Mouse (Mus musculus): ENCODE results near the gene Mga. TPM values are rescaled to one million over a fixed set of nuclear protein-coding genes. Genes with fewer than 3 reads are reported as not detected.

The Mga gene
- total and polyA plus RNA-seq, 2 experiments from 2014 or later = 11.4 to 76.4 TPM

DNA sequence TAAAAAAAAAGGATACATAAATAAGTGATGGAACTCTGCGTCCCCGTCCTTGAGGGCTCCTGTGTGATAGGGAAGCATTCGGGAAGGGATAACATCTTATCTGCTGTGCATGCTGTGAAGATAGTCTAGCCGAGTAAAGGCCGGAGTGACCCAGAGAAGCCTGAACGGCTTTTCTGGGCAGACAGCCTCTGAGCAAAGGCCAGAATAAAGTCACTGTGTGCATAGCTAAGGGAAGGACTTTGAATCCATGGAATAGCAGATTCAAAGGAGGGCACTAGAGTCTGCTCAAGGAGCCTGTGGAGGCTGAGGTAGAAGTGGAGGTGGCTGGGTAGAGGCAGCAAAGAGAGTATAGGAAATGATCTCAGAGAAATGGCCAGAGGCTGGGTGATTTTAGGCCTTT lies 97.8 kb downstream of the Mga start:
- Histone ChIP-seq H3K4me1 (ENCODE audit: insufficient read depth, low read length) (no peaks in the 10 kb centered on the region), H3K27me3 (ENCODE audit: insufficient read depth, low read length) (no peaks in the 10 kb centered on the region), H3K4me2 (ENCODE audit: low read depth, low read length) (no peak overlapping the region), H3K36me3 (ENCODE audit: insufficient read depth, low read length) (peaks cover 2% of the 10 kb centered on the region; the same call in 1 of the 2 replicates), H3K9me3 (ENCODE audit: low read length) (no peaks in the 10 kb centered on the region), H3K9ac (replicated peaks; ENCODE audit: low read length) (no peak overlapping the region), H3K4me3 (ENCODE audit: low read length) (no peak overlapping the region), H3K27ac (no peak overlapping the region)
- ATAC-seq (no peak), DNase-seq (ENCODE audit: low spot score) (no peak)
- WGBS = 86% methylated on average over 6 of the region's 6 CpGs
- no peak for TF ChIP-seq CTCF (IDR thresholded peaks at IDR 0.05; ENCODE audit: low read depth)

DNA sequence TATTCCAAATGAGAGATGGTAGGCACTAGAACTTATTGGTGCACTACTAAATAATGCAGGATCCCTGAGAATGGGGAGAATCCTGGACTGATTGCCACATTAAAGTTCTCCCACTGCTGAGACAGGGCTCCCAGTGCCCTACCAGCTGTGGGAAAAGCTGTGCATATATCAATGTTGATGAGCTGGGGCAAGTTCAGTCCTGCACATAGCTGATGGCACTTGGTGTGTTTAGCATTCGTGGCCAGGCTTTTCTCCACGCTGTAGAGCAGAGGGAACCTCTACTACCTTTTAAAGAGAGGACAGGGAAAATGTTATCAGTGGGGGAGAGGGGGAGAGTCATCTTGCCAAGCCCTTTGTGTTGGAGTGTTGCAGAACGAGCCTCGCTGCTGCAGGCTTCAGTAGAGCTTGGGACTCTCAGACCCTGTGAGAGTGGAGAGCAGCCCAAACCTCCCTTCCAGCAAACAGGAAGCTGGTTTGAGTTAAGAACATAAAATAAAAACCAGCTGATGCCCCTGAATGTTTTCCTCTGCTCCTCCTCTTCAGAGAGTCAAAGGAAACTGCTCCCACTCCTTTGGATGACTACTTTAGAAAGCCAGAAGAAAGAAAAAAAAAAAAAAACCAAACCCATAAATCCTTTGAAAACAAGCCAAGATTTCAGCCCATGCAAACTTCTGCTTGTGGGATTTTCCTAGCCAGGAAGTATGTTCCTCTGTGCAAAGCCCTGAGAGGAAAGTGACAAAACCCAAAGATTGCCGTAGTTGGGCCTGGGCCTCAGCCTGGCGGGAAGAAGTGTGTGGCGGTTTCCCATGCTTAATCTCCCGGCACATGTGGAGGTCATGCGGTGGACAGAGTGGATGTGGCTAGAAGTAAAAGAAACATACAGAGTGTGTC lies 98.6 kb downstream of the Mga start:
- ATAC-seq (no peak), DNase-seq (ENCODE audit: low spot score) (no peak)
- Histone ChIP-seq H3K36me3 (ENCODE audit: insufficient read depth, low read length) (peaks cover 4% of the 10 kb centered on the region), H3K4me3 (ENCODE audit: low read length) (no peak overlapping the region), H3K9me3 (ENCODE audit: low read length) (no peaks in the 10 kb centered on the region), H3K27me3 (ENCODE audit: insufficient read depth, low read length) (no peaks in the 10 kb centered on the region), H3K9ac (replicated peaks; ENCODE audit: low read length) (no peak overlapping the region), H3K27ac (peak overlapping the region; percentile 59; the same call in 1 of the 2 replicates), H3K4me1 (ENCODE audit: insufficient read depth, low read length) (no peaks in the 10 kb centered on the region), H3K4me2 (ENCODE audit: low read depth, low read length) (no peak overlapping the region)
- 62% methylated on average over 9 of the region's 9 CpGs for WGBS
- TF ChIP-seq CTCF (IDR thresholded peaks at IDR 0.05; ENCODE audit: low read depth) = no peak

DNA sequence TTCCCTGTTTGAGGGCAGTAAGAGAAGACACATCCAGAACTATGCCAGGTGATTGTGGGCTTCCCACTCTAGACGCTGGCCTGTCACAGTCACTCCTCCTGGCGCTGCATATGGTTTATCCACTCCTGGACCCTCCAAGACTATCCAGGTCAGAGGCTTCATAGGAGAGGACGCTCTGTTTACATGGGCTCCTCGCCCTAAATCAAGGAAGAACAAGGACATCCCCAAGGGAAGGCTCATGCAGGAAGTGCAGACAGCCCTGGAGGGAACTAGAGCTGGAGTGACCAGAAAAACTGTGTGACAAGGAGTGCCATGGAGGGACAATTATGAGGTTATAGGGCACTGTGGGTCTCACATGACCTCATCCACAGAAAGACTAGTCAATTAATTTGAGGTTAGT lies 100.3 kb downstream of the Mga start:
- no peak overlapping the region for H3K4me3 ChIP-seq (ENCODE audit: low read length)
- H3K27me3 ChIP-seq (ENCODE audit: insufficient read depth, low read length) = no peaks in the 10 kb centered on the region
- no peak for TF ChIP-seq CTCF (IDR thresholded peaks at IDR 0.05; ENCODE audit: low read depth)
- H3K9ac ChIP-seq (replicated peaks; ENCODE audit: low read length) = no peak overlapping the region
- H3K9me3 ChIP-seq (ENCODE audit: low read length) = no peaks in the 10 kb centered on the region
- WGBS = 92% methylated on average over 4 of the region's 4 CpGs
- no peak overlapping the region for H3K4me2 ChIP-seq (ENCODE audit: low read depth, low read length)
- H3K36me3 ChIP-seq (ENCODE audit: insufficient read depth, low read length) = peaks cover 9% of the 10 kb centered on the region
- ATAC-seq (no peak), DNase-seq (ENCODE audit: low spot score) (no peak)
- H3K27ac ChIP-seq = peak overlapping the region; percentile 12; the same call in 1 of the 2 replicates
- no peaks in the 10 kb centered on the region for H3K4me1 ChIP-seq (ENCODE audit: insufficient read depth, low read length)

DNA sequence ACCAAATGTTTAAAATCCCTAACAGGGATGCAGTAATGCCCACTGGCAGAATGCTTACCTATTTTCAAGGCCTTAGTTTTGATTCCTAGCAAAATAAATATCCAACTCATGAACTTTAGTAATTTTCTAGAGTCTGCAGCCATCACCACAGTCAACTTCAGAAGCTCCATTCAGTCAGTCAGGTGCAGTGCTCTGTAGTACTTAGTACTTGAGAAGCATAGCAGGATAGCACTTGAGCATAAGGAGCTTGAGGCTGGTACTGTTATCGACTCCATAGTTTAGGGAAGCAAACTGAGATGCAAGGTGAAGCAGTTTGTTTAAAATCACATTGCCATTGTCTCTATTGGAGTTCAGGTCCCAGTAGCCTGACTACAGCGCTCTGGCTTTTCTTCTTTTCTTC lies 102.7 kb downstream of the Mga start:
- Histone ChIP-seq H3K4me1 (ENCODE audit: insufficient read depth, low read length) (no peaks in the 10 kb centered on the region), H3K27me3 (ENCODE audit: insufficient read depth, low read length) (no peaks in the 10 kb centered on the region), H3K9me3 (ENCODE audit: low read length) (no peaks in the 10 kb centered on the region), H3K27ac (no peak overlapping the region), H3K4me3 (ENCODE audit: low read length) (no peak overlapping the region), H3K9ac (replicated peaks; ENCODE audit: low read length) (no peak overlapping the region), H3K4me2 (ENCODE audit: low read depth, low read length) (no peak overlapping the region), H3K36me3 (ENCODE audit: insufficient read depth, low read length) (peaks cover 10% of the 10 kb centered on the region)
- no peak for TF ChIP-seq CTCF (IDR thresholded peaks at IDR 0.05; ENCODE audit: low read depth)
- ATAC-seq = no peak
- no peak for DNase-seq (ENCODE audit: low spot score)
- WGBS = 99% methylated on average over 2 of the region's 2 CpGs

DNA sequence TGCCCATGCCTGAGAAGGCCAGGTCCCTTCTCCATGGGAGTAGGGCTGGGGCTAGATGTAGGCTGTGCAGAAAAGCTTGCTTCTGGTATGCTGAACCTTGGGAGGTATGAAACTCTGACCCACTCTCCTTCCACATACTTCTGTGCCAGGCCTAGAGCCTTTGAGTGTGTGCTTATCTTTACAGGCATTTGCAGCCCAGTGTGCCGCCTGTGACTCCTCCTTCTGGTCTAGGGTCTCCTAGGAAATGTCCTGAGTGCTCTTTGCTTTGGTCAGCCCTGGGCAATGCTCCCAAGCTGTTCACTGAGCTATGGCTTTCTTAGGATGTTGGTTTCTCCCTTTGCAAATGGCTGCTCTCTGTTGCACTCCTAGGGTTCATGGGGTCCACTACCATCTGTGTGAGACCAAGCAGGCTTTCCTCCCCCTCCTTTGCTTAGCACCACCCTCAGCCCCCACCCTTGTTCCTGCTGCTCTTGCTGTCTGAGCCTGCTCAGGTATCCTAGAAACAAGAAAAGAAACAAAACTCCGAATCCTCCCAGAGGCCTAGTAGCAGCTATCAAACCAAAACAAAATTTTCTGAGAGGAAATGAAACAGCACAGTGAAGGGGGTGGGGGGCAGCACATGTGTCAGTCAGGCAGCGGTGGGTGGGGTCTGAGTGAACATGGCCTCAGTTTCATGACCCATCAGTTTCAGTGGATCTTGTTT lies 104.0 kb downstream of the Mga start:
- Histone ChIP-seq H3K4me1 (ENCODE audit: insufficient read depth, low read length) (no peaks in the 10 kb centered on the region), H3K4me3 (ENCODE audit: low read length) (no peak overlapping the region), H3K36me3 (ENCODE audit: insufficient read depth, low read length) (peaks cover 14% of the 10 kb centered on the region), H3K4me2 (ENCODE audit: low read depth, low read length) (no peak overlapping the region), H3K27ac (0 out of 2 replicates have a peak overlapping the region, but pooled peaks have one; percentile 36), H3K9me3 (ENCODE audit: low read length) (no peaks in the 10 kb centered on the region), H3K9ac (replicated peaks; ENCODE audit: low read length) (no peak overlapping the region), H3K27me3 (ENCODE audit: insufficient read depth, low read length) (no peaks in the 10 kb centered on the region)
- no peak for DNase-seq (ENCODE audit: low spot score)
- TF ChIP-seq CTCF (IDR thresholded peaks at IDR 0.05; ENCODE audit: low read depth) = no peak
- 69% methylated on average over 3 of the region's 3 CpGs for WGBS
- ATAC-seq = peak; percentile 47; the same call in 1 of the 2 replicates

DNA sequence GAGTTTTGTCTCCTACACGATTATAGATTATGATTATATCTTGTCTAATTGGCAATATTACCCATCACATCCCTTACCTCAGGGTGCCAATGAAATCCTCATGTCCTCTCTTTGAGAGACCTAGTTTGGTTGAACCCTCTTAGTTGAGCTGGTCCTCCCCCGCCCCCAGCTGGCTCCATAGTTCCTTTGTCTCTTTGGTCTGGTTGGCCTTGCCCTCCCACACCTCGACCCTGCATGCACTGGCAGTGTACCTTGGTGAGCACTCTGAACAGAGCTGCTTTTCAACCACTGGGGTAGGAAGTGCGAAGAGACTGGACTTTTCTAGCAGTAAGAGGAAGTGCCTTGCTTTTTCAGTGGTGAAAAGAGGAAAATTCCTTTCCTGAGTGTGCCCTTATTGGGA lies 104.9 kb downstream of the Mga start:
- H3K4me1 ChIP-seq (ENCODE audit: insufficient read depth, low read length) = no peaks in the 10 kb centered on the region
- ATAC-seq = no peak
- DNase-seq (ENCODE audit: low spot score) = no peak
- no peak overlapping the region for H3K4me2 ChIP-seq (ENCODE audit: low read depth, low read length)
- H3K9me3 ChIP-seq (ENCODE audit: low read length) = no peaks in the 10 kb centered on the region
- WGBS = 75% methylated on average over 4 of the region's 4 CpGs
- no peak overlapping the region for H3K27ac ChIP-seq
- no peak overlapping the region for H3K4me3 ChIP-seq (ENCODE audit: low read length)
- H3K27me3 ChIP-seq (ENCODE audit: insufficient read depth, low read length) = no peaks in the 10 kb centered on the region
- TF ChIP-seq CTCF (IDR thresholded peaks at IDR 0.05; ENCODE audit: low read depth) = no peak
- no peak overlapping the region for H3K9ac ChIP-seq (replicated peaks; ENCODE audit: low read length)
- peaks cover 14% of the 10 kb centered on the region for H3K36me3 ChIP-seq (ENCODE audit: insufficient read depth, low read length)

Measured in hindbrain, postnatal 0 days (tissue).